Mouse (Mus musculus) forebrain, embryonic 10.5 days (tissue): Measurements from ENCODE around the gene Midn. TPM values are rescaled to one million over a fixed set of nuclear protein-coding genes. Genes with fewer than 3 reads are reported as not detected.
A peak's percentile ranks its signal among the peaks of the same experiment; 100 is the strongest.

ENCODE experiments used
- DNase-seq: peaks from one replicate; pipeline ENCODE4 v3.0.0-alpha.2; 2017; ENCODE audit warnings: low spot score; ENCODE audit errors: extremely low spot score
- H3K27ac ChIP-seq: fragments of 300-500 bp; sonication (generic); 2 replicates; pipeline ENCODE4 v1.5.1; 2016; ENCODE audit warnings: mild to moderate bottlenecking
- H3K27me3 ChIP-seq: fragments of 300-500 bp; sonication (generic); 2 replicates; pipeline ENCODE4 v1.6.1; 2016; ENCODE audit warnings: mild to moderate bottlenecking; ENCODE audit not compliant: poor library complexity, severe bottlenecking
- H3K36me3 ChIP-seq: fragments of 300-500 bp; sonication (generic); replicated peaks from 2 replicates; pipeline ENCODE4 v1.6.1; 2016; ENCODE audit warnings: mild to moderate bottlenecking, moderate library complexity
- H3K4me1 ChIP-seq: fragments of 300-500 bp; sonication (generic); 2 replicates; pipeline ENCODE4 v1.6.1; 2016
- H3K4me3 ChIP-seq: fragments of 300-500 bp; sonication (generic); 2 replicates; pipeline ENCODE4 v1.5.1; 2016; ENCODE audit warnings: mild to moderate bottlenecking, moderate library complexity
- H3K9me3 ChIP-seq: fragments of 300-500 bp; sonication (generic); 2 replicates; pipeline ENCODE4 v1.6.1; 2016; ENCODE audit warnings: mild to moderate bottlenecking, moderate library complexity
- WGBS: fragments of 180-500 bp; shearing (Covaris S2); methylation state at CpG from one replicate; pipeline ENCODE4 v1.1.7; 2016; 5-methylcytosine and 5-hydroxymethylcytosine counted together
- polyA plus RNA-seq: library from polyadenylated mRNA; unstranded; fragments of >200 nt; fragmentation: Nextera tagmentation; extraction: Ambion mirVana; gene quantifications from 2 replicates; pipeline ENCODE4 v1.2.1, GENCODE M21; 2016

Midn gene
- polyA plus RNA-seq, 1 experiment from 2014 or later: 19.1 TPM

DNA sequence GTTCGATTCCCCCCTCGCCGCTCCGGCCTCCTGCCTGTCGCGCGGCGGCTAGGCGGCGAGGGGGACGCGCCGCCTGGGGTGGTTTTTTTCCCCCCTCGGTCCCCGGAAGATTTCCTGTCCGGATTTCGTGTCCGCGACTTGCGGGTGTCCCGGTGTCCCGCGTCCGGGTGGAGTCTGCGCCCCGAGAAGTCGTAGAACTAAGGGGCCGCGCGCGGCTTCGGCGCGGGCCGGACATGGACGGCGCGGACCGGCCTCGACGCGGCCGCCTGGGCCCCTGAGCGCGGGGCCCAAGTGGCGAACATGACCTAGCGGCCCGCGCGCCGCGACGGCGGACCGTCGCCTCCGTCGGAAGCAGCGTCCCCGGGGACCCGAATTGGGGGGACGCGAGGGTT, 32.1 kb upstream of the Midn start:
- DNase-seq: no peak

DNA sequence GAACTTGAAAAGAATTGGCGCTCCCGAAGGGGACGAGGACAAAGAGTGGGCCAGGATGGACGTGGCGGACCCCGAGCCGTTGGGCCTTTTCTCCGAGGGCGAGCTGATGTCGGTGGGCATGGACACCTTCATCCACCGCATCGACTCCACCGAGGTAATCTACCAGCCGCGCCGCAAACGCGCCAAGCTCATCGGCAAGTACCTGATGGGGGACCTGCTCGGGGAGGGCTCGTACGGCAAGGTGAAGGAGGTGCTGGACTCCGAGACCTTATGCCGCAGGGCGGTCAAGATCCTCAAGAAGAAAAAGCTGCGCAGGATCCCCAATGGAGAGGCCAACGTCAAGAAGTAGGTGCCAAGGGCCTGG, 31.5 kb upstream of the Midn start:
- no peaks in the 10 kb centered on the region; the same call in 1 of the 2 replicates for H3K9me3 ChIP-seq
- 1% methylated on average over 27 of the region's 27 CpGs for WGBS
- H3K4me3 ChIP-seq: peak overlapping the region; percentile 93
- no peak for DNase-seq
- peaks cover 46% of the 10 kb centered on the region for H3K36me3 ChIP-seq
- H3K27me3 ChIP-seq: no peaks in the 10 kb centered on the region
- H3K27ac ChIP-seq: peak overlapping the region; percentile 93
- H3K4me1 ChIP-seq: peaks cover 50% of the 10 kb centered on the region

More for the DNA sequence above, 32.1 kb upstream of the Midn start:
- Histone ChIP-seq H3K4me1 (peaks cover 50% of the 10 kb centered on the region), H3K27ac (peak overlapping the region; percentile 93), H3K27me3 (no peaks in the 10 kb centered on the region), H3K9me3 (no peaks in the 10 kb centered on the region), H3K36me3 (peaks cover 40% of the 10 kb centered on the region), H3K4me3 (peak overlapping the region; percentile 93)
- under 1% methylated on average over 63 of the region's 63 CpGs for WGBS

DNA sequence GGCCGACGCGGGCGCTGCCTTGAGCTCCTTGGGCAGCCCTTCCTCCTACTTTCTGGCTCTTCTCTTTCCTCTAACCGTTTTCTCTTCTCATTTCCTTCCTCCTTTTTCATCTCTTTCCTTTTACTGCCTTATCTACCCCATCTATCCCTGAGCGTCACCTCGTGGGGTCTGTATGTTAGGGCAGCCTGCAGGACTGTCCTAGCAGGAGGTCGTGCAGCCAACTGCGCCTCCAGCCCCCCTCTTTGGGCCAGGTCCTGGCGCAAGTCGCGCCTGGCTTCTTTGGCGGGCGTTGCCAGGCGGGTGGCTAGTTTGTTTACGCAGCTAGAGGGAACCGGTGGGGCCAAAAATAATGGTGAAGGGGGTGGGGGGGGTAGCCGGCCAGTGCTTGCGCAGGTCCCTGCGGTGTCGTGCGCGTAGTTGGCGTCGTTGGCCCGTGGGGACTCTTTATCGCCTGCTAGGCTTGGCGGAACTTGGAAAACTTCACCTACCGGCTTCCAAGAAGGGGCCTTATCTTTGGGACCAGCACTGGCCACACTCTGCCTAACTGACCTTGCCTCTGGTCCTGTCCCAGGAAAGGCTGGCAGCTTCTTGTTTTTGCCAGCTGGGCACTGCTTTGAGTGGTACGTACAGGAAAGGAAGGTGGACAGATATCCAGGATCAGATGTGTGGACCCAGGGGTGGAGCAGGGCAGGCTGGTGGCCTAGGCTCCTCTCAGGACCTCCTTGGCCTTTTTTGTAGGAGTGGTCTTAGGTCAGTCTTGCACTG, 31.0 kb upstream of the Midn start:
- WGBS: 12% methylated on average over 30 of the region's 30 CpGs
- peak overlapping the region; percentile 93 for H3K27ac ChIP-seq
- DNase-seq: no peak

DNA sequence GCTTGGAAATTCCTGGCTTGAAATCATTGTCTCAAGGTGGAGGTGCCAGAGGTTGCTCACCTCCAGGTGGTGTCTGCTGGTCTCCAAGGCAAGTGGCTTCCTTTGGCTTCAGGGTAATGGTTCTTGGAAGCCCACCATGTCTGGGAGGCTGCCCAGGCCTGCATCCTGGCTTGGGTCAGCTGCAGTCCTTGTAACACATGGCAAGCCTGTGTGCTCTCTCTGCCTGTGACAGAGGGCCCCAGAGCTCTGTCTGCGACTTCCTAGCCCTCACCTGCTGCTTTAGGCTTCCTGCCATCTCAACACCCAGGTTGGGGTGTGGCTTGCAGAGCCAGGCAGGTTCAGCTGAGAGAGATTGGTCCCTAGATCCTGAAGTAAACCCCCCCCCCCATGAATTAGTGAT, 30.3 kb upstream of the Midn start:
- H3K27me3 ChIP-seq: no peaks in the 10 kb centered on the region
- H3K36me3 ChIP-seq: peaks cover 57% of the 10 kb centered on the region
- peak overlapping the region; percentile 93 for H3K4me3 ChIP-seq
- peaks cover 50% of the 10 kb centered on the region for H3K4me1 ChIP-seq
- no peaks in the 10 kb centered on the region; the same call in 1 of the 2 replicates for H3K9me3 ChIP-seq
- no peak for DNase-seq
- peak overlapping the region; percentile 93 for H3K27ac ChIP-seq
- 76% methylated on average over 1 of the region's 1 CpGs for WGBS

More for the DNA sequence above, 31.0 kb upstream of the Midn start:
- Histone ChIP-seq H3K4me1 (peaks cover 50% of the 10 kb centered on the region), H3K4me3 (peak overlapping the region; percentile 93), H3K36me3 (peaks cover 51% of the 10 kb centered on the region), H3K9me3 (no peaks in the 10 kb centered on the region; the same call in 1 of the 2 replicates), H3K27me3 (no peaks in the 10 kb centered on the region)

DNA sequence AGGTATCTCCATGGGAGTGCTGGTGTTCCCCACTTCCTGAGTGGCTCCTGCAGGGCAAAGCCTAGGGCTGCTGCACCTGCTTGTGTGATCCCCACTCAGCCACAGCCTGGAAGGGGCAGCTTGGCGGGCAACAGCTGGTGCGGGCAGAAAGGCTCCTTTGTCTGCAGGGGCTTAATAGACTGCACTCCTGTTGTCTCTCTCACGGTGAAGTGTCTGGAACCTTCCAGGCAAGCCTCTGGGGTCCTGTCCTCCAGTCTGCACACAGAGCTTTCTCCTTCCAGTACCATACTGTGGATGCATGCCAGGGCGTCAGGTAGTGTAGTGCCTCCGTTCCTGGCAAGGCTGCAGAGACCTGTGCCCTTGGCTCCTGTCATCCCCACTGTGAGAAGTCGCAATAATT, 29.5 kb upstream of the Midn start:
- H3K36me3 ChIP-seq: peaks cover 66% of the 10 kb centered on the region
- WGBS: 79% methylated on average over 6 of the region's 6 CpGs
- H3K9me3 ChIP-seq: no peaks in the 10 kb centered on the region; the same call in 1 of the 2 replicates
- no peak for DNase-seq
- H3K27ac ChIP-seq: peak overlapping the region; percentile 56; the same call in 1 of the 2 replicates
- peak overlapping the region; percentile 93 for H3K4me3 ChIP-seq
- no peaks in the 10 kb centered on the region for H3K27me3 ChIP-seq
- peaks cover 50% of the 10 kb centered on the region for H3K4me1 ChIP-seq

DNA sequence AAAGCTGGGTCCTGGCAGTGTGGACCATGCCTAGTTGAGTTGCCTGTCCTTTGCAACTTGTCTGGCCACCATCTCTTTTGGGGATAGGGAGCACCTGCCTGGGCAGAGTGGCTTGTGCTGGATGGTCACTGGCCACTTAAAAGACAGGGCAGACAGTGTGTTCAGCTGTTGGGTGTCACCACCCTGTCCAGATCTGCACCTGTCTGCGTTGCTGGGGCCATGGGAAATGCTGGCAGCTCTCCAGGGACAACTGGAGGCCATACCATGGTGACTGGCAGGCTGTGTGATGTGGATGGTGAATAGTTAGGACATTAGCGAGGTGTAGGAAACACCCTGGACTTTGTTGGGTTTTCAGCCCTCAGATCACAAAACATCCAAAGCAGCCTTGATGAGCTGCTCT, 27.9 kb upstream of the Midn start:
- Histone ChIP-seq H3K4me3 (no peak overlapping the region; the same call in 1 of the 2 replicates), H3K9me3 (no peaks in the 10 kb centered on the region; the same call in 1 of the 2 replicates), H3K36me3 (peaks cover 82% of the 10 kb centered on the region), H3K4me1 (peaks cover 42% of the 10 kb centered on the region), H3K27ac (no peak overlapping the region), H3K27me3 (no peaks in the 10 kb centered on the region)
- DNase-seq: no peak
- WGBS: 94% methylated on average over 2 of the region's 2 CpGs

DNA sequence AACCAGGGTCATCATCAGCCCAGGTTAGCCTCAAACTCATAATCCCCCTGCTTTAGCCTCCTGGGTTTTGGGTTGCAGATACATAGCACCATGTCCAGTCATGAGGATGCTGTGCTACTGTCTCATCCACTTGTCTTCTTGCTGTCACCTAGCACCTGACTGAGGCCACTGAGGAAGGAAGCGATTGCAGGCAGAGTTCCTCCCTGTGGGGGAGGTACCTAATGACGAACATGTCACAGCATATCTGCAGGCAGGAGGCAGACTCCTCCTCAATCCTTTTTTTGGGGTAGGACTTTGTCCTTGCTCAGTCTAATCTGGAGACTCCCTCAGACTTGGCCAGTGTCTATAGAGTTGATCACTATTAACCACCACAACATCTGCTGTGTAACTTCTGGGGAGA, 26.4 kb upstream of the Midn start:
- Histone ChIP-seq H3K36me3 (peaks cover 96% of the 10 kb centered on the region), H3K27me3 (no peaks in the 10 kb centered on the region), H3K4me3 (no peak overlapping the region), H3K27ac (no peak overlapping the region), H3K4me1 (peaks cover 41% of the 10 kb centered on the region), H3K9me3 (no peaks in the 10 kb centered on the region; the same call in 1 of the 2 replicates)
- DNase-seq: no peak
- WGBS: 92% methylated on average over 2 of the region's 2 CpGs

DNA sequence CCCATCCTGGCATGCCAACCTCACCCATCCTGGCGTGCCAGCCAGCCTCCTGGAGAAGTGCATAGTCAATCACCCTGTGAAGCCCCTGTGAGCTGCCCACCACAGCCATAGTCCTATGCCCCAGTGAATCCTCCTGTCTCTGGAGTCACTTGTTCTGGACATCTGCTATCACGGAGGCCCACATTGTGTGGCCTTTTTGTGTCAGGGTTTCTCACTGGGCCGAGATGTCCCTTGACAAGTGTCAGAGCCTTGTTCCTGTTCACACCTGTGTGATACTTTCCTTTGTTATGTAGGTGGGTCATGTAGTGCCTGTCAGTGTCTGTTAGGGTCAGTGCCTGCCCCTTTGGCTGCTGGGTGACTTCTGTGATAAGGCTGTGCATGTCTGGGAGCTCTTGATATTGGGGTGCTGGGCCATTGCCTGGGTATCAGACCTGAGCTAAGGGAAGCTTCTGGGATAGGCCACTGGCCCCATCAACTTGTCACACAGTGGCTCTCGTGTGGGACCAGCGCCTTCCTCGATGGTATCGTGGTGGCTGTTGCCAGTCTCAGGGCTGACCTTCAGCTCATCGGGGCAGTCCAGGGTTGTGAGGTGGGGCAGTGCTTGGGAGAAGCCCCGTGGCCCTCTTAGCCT, 24.0 kb upstream of the Midn start:
- Histone ChIP-seq H3K9me3 (no peaks in the 10 kb centered on the region; the same call in 1 of the 2 replicates), H3K27me3 (no peaks in the 10 kb centered on the region), H3K27ac (no peak overlapping the region), H3K4me1 (peaks cover 17% of the 10 kb centered on the region), H3K4me3 (no peak overlapping the region), H3K36me3 (peaks cover 100% of the 10 kb centered on the region)
- WGBS: 91% methylated on average over 9 of the region's 9 CpGs
- DNase-seq: no peak

DNA sequence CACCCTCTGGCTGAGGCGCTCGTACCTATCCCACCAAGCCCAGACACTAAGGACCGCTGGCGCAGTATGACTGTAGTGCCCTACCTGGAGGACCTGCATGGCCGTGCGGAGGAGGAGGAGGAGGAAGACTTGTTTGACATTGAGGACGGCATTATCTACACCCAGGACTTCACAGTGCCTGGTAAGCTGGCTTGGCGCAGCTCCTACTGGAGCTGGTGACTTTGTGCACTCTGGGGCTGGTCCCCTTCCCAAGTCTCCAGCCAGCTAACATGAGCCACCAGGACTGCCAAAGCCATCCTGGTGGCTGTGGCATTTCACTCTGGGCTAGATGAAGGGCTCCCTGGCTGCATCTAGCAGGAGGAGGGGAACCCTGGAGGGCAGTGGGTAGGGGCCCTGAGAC, 20.2 kb upstream of the Midn start:
- Histone ChIP-seq H3K9me3 (no peaks in the 10 kb centered on the region), H3K27ac (no peak overlapping the region), H3K27me3 (peaks cover 31% of the 10 kb centered on the region), H3K4me3 (no peak overlapping the region), H3K36me3 (peaks cover 100% of the 10 kb centered on the region), H3K4me1 (peaks cover 34% of the 10 kb centered on the region)
- 95% methylated on average over 8 of the region's 8 CpGs for WGBS
- no peak for DNase-seq

DNA sequence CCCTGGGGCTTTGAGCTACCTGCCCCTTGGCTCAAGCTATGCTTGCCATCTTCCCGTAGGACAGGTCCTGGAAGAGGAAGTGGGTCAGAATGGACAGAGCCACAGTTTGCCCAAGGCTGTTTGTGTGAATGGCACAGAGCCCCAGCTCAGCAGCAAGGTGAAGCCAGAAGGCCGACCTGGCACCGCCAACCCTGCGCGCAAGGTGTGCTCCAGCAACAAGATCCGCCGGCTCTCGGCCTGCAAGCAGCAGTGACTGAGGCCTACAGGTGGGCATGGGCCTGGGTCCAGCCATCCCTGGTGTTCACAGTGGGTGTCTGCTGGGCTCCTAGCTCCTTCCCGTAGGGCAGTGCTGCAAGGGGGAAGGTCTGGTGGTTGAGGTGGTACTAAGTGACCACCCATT, 18.2 kb upstream of the Midn start:
- Histone ChIP-seq H3K27me3 (peaks cover 50% of the 10 kb centered on the region), H3K27ac (no peak overlapping the region), H3K4me3 (no peak overlapping the region; the same call in none of the 2 replicates), H3K4me1 (peaks cover 36% of the 10 kb centered on the region), H3K36me3 (peaks cover 100% of the 10 kb centered on the region), H3K9me3 (no peaks in the 10 kb centered on the region)
- 94% methylated on average over 9 of the region's 9 CpGs for WGBS
- no peak for DNase-seq

DNA sequence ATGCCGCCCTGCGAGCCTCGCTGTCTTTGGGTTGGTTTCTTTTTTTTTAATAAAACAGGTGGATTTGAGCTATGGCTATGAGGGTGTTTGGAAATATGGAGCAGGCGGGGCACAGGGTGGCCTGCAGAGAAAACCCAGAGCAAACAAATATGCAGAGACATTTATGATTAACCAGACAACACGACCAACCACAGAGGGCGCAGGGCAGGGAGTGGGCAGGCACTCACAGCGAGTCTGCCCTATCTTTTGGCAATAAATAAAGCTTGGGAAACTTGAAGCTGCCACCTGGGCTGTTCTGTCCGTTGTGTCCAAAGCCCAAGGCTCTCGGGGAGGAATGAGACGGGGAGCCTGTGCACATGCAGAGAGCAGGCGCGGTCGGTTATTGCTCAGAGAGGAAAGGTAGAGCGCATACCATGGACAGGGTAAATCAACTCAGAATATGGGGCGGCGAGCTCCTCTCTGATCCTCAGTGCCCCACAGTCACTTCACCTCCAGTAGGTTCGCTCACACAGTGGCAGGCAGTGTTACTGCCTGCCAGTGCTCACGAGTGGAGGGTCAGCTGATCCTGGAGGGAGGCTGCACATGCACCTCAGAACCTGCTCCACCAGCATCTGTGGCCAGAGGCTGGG, 17.6 kb upstream of the Midn start:
- H3K27me3 ChIP-seq: peaks cover 57% of the 10 kb centered on the region
- H3K4me1 ChIP-seq: peaks cover 36% of the 10 kb centered on the region
- H3K9me3 ChIP-seq: no peaks in the 10 kb centered on the region
- H3K4me3 ChIP-seq: peak overlapping the region; percentile 36
- no peak overlapping the region for H3K27ac ChIP-seq
- WGBS: 86% methylated on average over 18 of the region's 18 CpGs
- H3K36me3 ChIP-seq: peaks cover 100% of the 10 kb centered on the region
- DNase-seq: no peak

DNA sequence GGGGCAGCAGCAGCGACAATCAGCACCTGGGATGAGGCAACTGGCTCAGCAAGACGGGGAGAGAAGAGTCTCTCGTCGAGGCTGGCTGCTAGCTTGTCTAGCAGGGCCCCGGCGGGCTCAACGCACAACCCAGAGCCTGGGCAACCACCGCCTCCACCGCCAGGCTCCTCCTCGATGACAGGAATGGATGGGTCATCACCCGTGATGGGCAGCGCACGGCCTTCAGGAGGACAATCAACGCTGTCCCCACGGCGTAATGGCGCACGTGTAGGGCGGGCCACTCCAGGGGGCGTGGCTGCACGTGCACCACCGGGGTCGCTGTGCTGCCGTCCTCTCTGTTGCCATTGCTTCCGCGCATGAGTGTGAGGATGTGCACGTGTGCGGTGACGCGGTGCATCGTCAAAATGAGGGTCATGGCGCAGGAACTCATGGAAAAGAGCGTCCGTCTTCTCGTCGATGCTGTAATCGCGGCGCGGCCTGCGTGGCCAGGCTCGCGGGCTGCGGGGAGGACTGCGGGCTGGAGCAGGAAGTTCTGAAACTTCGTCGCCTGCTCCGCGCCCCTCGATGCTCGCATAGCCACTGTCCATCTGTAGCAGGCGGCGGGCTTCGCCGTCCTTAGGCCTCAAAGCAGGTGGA, 16.6 kb upstream of the Midn start:
- Histone ChIP-seq H3K4me3 (peak overlapping the region; percentile 36), H3K4me1 (peaks cover 39% of the 10 kb centered on the region), H3K27ac (peak overlapping the region; percentile 54; the same call in 1 of the 2 replicates), H3K36me3 (peaks cover 100% of the 10 kb centered on the region), H3K27me3 (peaks cover 66% of the 10 kb centered on the region), H3K9me3 (no peaks in the 10 kb centered on the region)
- DNase-seq: peak; percentile 62
- 16% methylated on average over 55 of the region's 55 CpGs for WGBS
